Mouse (Mus musculus) frontal cortex, postnatal 14 days (tissue): ENCODE measurements around the gene Arhgdib.
A peak's percentile ranks its signal among the peaks of the same experiment; 100 is the strongest.
"Not testable (repeated sequence)": the region's sequence is repeated elsewhere in the genome, so short reads cannot be mapped to it uniquely, and the experiment has no call there.

Experiments used
- DNase-seq, 2 experiments: peaks; one replicate each; pipeline ENCODE4 v3.0.0; 2022; ENCODE audit warnings: low spot score in 2 of 2

Arhgdib gene

GRCm38 (mm10) chr6:136889067-136889466 is 52.6 kb downstream of the Arhgdib start:
- DNase-seq, result no peak

- DNase-seq, result no peak
Measured at GRCm38 (mm10) chr6:136887854-136888253, 53.8 kb downstream of the Arhgdib start.

GRCm38 (mm10) chr6:136884766-136885165 is 56.9 kb downstream of the Arhgdib start:
- not testable (repeated sequence) for DNase-seq

GRCm38 (mm10) chr6:136883961-136884360 is 57.7 kb downstream of the Arhgdib start:
- no peak for DNase-seq

GRCm38 (mm10) chr6:136883431-136883915 is 58.2 kb downstream of the Arhgdib start:
- no peak for DNase-seq

GRCm38 (mm10) chr6:136881678-136882077 is 60.0 kb downstream of the Arhgdib start:
- no peak for DNase-seq

GRCm38 (mm10) chr6:136875670-136876069 is 66.0 kb downstream of the Arhgdib start, which contains the start of gene Mgp:
Gene Mgp (minus strand): TSS chr6:136875823.
- peak in 1 of 2 experiments; percentile 13 for DNase-seq

- DNase-seq, result no peak
Measured at GRCm38 (mm10) chr6:136874599-136874998, 67.1 kb downstream of the Arhgdib start.
